Mouse (Mus musculus): ENCODE measurements around the gene H2-K1. TPM values are rescaled to one million over a fixed set of nuclear protein-coding genes. Genes with fewer than 3 reads are reported as not detected.
"Not testable (repeated sequence)": the region's sequence is repeated elsewhere in the genome, so short reads cannot be mapped to it uniquely, and the experiment has no call there.

Gene H2-K1
- polyA plus RNA-seq, 1 experiment from 2014 or later: 8.4 TPM

- peak; percentile 23 for DNase-seq (ENCODE audit: low spot score)
- Histone ChIP-seq H3K4me3 (peak overlapping the region; percentile 68), H3K27ac (replicated peaks) (no peak overlapping the region; the same call in 1 of the 2 replicates), H3K9me3 (no peaks in the 10 kb centered on the region), H3K27me3 (replicated peaks; ENCODE audit: low read depth, poor library complexity, severe bottlenecking) (peaks cover 61% of the 10 kb centered on the region), H3K4me1 (peaks cover 13% of the 10 kb centered on the region), H3K36me3 (replicated peaks) (no peaks in the 10 kb centered on the region)
- WGBS: 3% methylated on average over 87 of the region's 87 CpGs
These were observed 602 bp downstream of the H2-K1 start for GRCm38 (mm10) chr17:33999341-34000149.

- H3K9me3 ChIP-seq; DNase-seq (ENCODE audit: low spot score); H3K36me3 ChIP-seq (replicated peaks); H3K27ac ChIP-seq (replicated peaks); H3K4me3 ChIP-seq: not testable (repeated sequence)
- H3K27me3 ChIP-seq (replicated peaks; ENCODE audit: low read depth, poor library complexity, severe bottlenecking): peaks cover 61% of the 10 kb centered on the region
- 52% methylated on average over 5 of the region's 5 CpGs for WGBS
- H3K4me1 ChIP-seq: peaks cover 13% of the 10 kb centered on the region
These were observed 1.4 kb downstream of the H2-K1 start for GRCm38 (mm10) chr17:33998697-33999096.

DNA sequence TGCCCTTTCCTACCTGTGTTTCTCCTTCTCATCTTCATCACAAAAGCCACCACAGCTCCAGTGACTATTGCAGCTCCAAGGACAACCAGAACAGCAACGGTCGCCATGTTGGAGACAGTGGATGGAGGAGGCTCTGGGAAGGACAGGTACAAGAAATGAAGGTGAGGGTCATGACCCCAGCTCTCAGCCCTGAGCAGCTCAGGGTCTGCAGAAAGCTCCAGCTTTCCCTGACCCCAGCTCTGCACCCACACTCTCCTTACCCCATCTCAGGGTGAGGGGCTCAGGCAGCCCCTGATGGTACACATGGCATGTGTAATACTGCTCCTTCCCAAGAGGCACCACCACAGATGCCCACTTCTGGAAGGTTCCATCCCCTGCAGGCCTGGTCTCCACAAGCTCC, 3.1 kb downstream of the H2-K1 start:
- H3K27me3 ChIP-seq (replicated peaks; ENCODE audit: low read depth, poor library complexity, severe bottlenecking): peaks cover 54% of the 10 kb centered on the region
- WGBS: 89% methylated on average over 2 of the region's 2 CpGs
- H3K4me1 ChIP-seq: peaks cover 13% of the 10 kb centered on the region
- H3K27ac ChIP-seq (replicated peaks); H3K9me3 ChIP-seq; DNase-seq (ENCODE audit: low spot score); H3K36me3 ChIP-seq (replicated peaks); H3K4me3 ChIP-seq: not testable (repeated sequence)

DNA sequence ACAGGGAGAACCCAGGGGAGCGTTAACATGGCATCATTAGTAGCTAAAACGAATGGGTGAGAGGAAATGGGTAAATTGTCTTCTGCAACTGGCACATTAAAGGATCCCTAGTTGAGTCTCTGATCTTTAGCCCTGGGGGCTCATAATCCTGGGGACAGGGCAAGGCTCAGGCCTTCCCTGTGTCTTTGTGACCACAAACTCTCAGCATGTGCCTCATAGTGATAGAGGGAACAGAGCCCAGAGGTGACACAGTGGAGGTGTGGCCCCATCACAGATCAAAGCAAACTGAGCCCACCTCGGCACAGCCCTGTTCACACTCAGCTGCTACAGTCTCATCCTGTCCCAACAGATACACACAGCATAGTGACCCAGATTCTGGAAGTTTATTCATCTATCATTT, 4.5 kb downstream of the H2-K1 start:
- Histone ChIP-seq H3K9me3 (no peaks in the 10 kb centered on the region), H3K27me3 (replicated peaks; ENCODE audit: low read depth, poor library complexity, severe bottlenecking) (peaks cover 40% of the 10 kb centered on the region), H3K36me3 (replicated peaks) (no peaks in the 10 kb centered on the region), H3K4me1 (peaks cover 13% of the 10 kb centered on the region), H3K4me3 (no peak overlapping the region), H3K27ac (replicated peaks) (no peak overlapping the region)
- DNase-seq (ENCODE audit: low spot score): no peak
- 69% methylated on average over 3 of the region's 3 CpGs for WGBS

DNA sequence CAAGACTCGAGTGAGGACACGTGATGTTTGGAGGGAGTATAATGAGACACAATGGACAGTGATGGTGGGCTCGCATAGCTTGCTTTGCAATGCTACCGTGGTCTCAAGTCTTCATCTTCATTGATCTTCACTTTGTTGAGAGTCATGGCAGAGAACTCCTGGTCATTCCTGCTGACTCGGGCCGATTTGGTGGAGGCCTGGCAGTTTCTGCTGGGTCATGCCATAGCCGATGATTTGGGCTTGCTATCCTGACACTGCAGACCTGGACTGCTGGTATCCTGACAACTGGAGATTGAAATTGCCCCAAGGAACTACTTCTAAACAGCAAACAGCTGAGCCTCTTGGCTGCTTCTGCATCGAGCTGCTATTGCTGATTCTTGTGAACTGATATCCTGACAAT, 5.2 kb downstream of the H2-K1 start:
- Histone ChIP-seq H3K36me3 (replicated peaks) (no peaks in the 10 kb centered on the region), H3K4me1 (peaks cover 9% of the 10 kb centered on the region), H3K4me3 (no peak overlapping the region), H3K27ac (replicated peaks) (no peak overlapping the region), H3K27me3 (replicated peaks; ENCODE audit: low read depth, poor library complexity, severe bottlenecking) (peaks cover 35% of the 10 kb centered on the region), H3K9me3 (no peaks in the 10 kb centered on the region)
- no peak for DNase-seq (ENCODE audit: low spot score)
- WGBS: 89% methylated on average over 8 of the region's 8 CpGs

DNA sequence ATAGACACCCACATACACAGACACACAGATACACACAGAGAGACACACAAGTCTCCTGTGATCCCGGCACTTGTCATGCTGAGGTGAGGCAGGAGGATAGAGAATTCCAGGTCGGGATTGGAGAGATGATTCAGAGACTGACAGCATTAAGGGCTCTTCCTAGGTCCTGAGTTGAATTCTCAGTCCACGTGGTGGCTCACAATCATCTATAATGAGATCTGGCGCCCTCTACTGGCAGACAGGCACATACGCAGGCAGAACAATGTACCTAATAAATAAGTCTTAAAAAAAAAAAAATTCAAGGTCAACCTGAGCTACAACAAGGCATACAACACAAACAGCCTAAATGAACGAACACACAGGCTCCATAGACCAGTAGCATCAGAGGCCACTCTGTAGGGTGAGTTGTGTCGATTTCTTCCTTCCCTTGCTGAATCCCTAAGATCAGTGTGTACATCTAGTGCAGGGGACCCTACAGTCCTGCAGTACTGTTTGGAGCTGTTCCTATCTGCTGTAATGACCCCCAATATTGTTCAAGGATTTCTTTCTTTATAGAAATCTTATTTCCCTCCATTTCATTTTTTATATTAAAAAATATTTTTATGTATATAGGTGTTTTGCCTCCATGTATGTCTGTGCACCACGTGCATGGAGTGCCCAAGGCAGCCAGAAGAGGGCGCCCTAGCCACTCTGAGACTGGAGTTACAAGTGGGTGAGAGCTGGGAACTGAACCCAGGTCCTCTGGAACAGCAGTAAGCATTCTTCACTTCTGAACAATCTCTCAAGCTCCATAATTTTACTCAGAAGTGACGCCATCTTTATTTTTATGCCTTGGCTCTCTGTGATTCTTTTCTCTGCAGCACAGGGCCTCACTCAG, 8.1 kb downstream of the H2-K1 start:
- Histone ChIP-seq H3K9me3 (no peaks in the 10 kb centered on the region), H3K27me3 (replicated peaks; ENCODE audit: low read depth, poor library complexity, severe bottlenecking) (peaks cover 16% of the 10 kb centered on the region), H3K4me1 (no peaks in the 10 kb centered on the region), H3K4me3 (no peak overlapping the region), H3K27ac (replicated peaks) (no peak overlapping the region), H3K36me3 (replicated peaks) (no peaks in the 10 kb centered on the region)
- peak; percentile 64 for DNase-seq (ENCODE audit: low spot score)
- 30% methylated on average over 10 of the region's 10 CpGs for WGBS

DNA sequence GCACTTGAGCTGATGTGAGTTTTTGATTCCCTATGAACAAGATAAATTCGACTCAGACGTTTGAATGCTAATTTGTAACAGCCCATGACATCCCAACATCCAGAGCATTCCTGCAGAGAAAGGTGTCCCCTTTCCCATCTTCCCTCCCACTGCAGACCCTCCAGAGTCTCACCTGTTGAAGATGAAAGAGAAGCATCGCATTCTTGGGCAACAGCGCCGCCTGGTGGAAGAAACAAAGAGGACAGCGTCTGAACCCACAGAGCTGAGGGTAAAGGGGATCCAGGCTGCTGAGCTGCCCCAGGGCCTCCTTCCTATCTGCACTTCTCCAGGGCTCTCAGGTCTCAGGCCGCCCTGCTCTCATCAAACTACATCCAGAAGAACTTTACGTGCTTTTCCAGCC, 18.0 kb downstream of the H2-K1 start:
- WGBS: 13% methylated on average over 8 of the region's 8 CpGs
- Histone ChIP-seq H3K4me3 (peak overlapping the region; percentile 67), H3K4me1 (peaks cover 38% of the 10 kb centered on the region), H3K27me3 (replicated peaks; ENCODE audit: low read depth, poor library complexity, severe bottlenecking) (peaks cover 38% of the 10 kb centered on the region)
- H3K36me3 ChIP-seq (replicated peaks); H3K9me3 ChIP-seq; H3K27ac ChIP-seq (replicated peaks): not testable (repeated sequence)
- DNase-seq (ENCODE audit: low spot score): peak; percentile 70

DNA sequence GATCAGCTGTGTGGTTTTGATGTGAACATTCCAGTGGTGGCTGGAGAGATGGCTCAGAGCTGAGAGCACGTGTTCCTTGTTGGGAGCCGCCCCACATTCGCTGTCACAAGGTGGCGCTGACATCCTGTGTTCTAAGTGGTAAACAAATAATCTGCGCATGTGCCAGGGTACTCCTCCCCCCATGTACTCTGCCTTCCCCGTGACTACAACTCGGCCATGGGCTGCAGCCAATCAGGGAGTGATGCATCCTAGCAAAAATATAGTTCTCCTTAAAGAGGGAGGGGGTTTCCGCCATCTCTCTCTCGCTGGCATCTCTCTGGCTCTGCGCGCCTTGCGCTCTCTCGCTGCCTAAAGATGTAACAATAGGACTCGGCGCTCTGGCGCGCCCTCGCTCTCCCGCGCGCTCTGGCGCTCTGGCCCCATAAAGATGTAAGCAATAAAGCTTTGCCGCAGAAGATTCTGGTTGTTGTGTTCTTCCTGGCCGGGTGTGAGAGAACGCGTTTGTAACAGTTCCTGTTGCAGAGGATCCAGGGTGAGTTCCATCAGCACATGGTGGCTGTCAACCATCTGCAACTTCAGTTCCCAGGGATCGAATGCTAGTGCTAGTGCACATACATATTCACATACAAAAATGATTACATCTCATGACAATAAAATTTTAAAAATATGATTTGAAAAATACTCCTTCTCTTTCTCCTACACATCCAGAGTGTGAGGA, 18.8 kb downstream of the H2-K1 start:
- peaks cover 38% of the 10 kb centered on the region for H3K4me1 ChIP-seq
- 1% methylated on average over 27 of the region's 27 CpGs for WGBS
- peak overlapping the region; percentile 90 for H3K27ac ChIP-seq (replicated peaks)
- DNase-seq (ENCODE audit: low spot score): peak; percentile 93
- H3K9me3 ChIP-seq; H3K36me3 ChIP-seq (replicated peaks): not testable (repeated sequence)
- peak overlapping the region; percentile 67 for H3K4me3 ChIP-seq
- peaks cover 46% of the 10 kb centered on the region for H3K27me3 ChIP-seq (replicated peaks; ENCODE audit: low read depth, poor library complexity, severe bottlenecking)

DNA sequence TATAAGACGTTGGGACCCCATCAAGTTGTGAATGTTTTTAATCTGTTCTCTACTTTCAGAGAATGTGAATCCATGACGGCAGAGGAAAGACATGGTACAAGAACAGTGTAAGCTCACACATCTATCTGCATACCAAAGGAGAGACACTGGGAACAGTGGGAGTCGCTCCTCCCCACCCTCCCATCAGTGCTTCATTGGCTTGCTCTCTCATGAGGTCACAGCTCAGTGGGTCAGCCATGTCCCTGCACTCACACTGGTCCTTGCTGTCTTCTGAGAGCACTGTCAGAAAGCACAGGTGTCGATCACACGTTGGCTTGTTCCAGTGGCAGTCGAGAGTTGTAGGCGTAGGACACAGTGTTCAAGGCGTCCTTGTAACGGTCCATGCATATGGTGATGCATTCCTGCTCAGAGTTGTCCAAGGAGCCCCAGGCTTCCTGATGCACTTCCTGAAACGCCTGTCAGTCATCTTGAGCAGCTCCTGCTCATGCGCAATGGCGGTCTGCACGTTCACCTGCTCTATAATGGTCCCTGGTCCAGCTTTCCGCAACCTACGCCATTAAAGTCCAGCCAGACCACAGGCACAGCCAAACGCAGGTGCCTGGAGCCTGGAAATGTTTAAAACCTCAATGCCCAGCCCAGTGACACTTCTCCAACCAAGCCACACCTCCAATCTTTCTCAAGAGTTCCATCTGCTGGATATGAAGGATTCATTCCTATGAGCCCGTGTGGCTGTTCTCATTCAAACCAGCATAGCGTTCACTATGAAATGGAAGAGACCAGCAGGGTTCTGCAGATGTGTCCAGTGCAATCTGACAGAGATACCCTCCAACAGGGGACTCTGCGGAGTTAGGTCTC, 19.7 kb downstream of the H2-K1 start:
- no peaks in the 10 kb centered on the region for H3K36me3 ChIP-seq (replicated peaks)
- 79% methylated on average over 19 of the region's 19 CpGs for WGBS
- H3K9me3 ChIP-seq: no peaks in the 10 kb centered on the region
- DNase-seq (ENCODE audit: low spot score): no peak
- H3K27ac ChIP-seq (replicated peaks): peak overlapping the region; percentile 90
- peak overlapping the region; percentile 67; the same call in 1 of the 2 replicates for H3K4me3 ChIP-seq
- peaks cover 38% of the 10 kb centered on the region for H3K4me1 ChIP-seq
- H3K27me3 ChIP-seq (replicated peaks; ENCODE audit: low read depth, poor library complexity, severe bottlenecking): peaks cover 56% of the 10 kb centered on the region

GRCm38 (mm10) chr17:33979512-33980050, 20.6 kb downstream of the H2-K1 start:
- H3K36me3 ChIP-seq (replicated peaks): no peaks in the 10 kb centered on the region
- no peak for DNase-seq (ENCODE audit: low spot score)
- peaks cover 38% of the 10 kb centered on the region for H3K4me1 ChIP-seq
- no peak overlapping the region for H3K27ac ChIP-seq (replicated peaks)
- 72% methylated on average over 6 of the region's 6 CpGs for WGBS
- no peaks in the 10 kb centered on the region for H3K9me3 ChIP-seq
- H3K4me3 ChIP-seq: no peak overlapping the region
- H3K27me3 ChIP-seq (replicated peaks; ENCODE audit: low read depth, poor library complexity, severe bottlenecking): peaks cover 58% of the 10 kb centered on the region

GRCm38 (mm10) chr17:33978631-33979031, 21.5 kb downstream of the H2-K1 start:
- Histone ChIP-seq H3K4me3 (peak overlapping the region; percentile 60), H3K4me1 (peaks cover 38% of the 10 kb centered on the region), H3K9me3 (no peaks in the 10 kb centered on the region), H3K27me3 (replicated peaks; ENCODE audit: low read depth, poor library complexity, severe bottlenecking) (peaks cover 58% of the 10 kb centered on the region), H3K36me3 (replicated peaks) (no peaks in the 10 kb centered on the region), H3K27ac (replicated peaks) (peak overlapping the region; percentile 51)
- DNase-seq (ENCODE audit: low spot score): peak; percentile 64
- whole genome bisulfite sequencing: under 1% methylated on average over 17 of the region's 17 CpGs

Data from embryonic facial prominence, embryonic 10.5 days (tissue).